Mouse (Mus musculus): ENCODE measurements around the gene Tac4. TPM values are rescaled to one million over a fixed set of nuclear protein-coding genes. Genes with fewer than 3 reads are reported as not detected.

Gene Tac4
- 0.08 TPM in 1 of 2 replicates, not detected in the other for polyA plus RNA-seq (2012; rRNA removed)
- not detected in 2 replicates for polyA plus RNA-seq (2014; fragmentation: Nextera tagmentation; extraction: Ambion mirVana)

DNA sequence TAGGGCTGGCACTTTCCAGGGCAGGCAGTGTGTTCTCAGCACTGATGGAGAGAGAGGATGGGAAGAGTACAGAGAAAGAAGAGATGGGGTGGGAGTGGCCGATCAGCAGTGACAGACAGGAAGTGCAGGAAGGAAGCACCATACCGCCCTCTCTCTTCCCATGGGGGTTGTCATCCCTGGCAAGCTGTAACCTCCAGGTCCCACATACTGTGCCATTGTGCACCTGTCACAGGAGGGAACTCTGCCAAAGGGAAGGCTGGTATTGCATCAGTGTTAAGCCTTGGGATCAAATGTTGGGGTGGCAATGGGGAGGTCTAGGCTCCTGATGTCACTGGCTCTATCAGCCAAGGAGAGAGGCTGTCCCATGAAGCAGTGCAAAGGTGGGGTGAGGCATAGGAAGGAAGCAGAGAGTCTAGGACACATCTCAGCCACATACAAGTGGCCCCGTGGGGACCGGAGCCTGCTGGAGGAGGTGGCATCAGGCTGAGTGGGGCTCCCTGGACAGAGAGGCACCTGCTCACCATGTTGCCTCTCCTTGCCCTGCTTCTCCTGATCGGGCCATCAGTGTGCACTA, at the start of gene Tac4:
Gene Tac4 (plus strand): TSS at position 352 of the 574 bp plus-strand sequence.
- no peak within 1 kb of the TSS for H3K4me2 ChIP-seq (replicated peaks; ENCODE audit: low read depth, low read length, severe bottlenecking)
- no peak within 1 kb of the TSS for H3K4me3 ChIP-seq (replicated peaks; ENCODE audit: low read length)
- no peaks in the 10 kb centered on the region for H3K27me3 ChIP-seq (ENCODE audit: control insufficient read depth, insufficient read depth, low read length)
- no peak within 1 kb of the TSS for H3K9ac ChIP-seq (ENCODE audit: low read depth, low read length, severe bottlenecking)
- DNase-seq (ENCODE audit: low spot score) (no peak), ATAC-seq (ENCODE audit: low FRiP score, low read depth) (no peak)
- H3K9me3 ChIP-seq (ENCODE audit: control insufficient read depth, low read length) = no peaks in the 10 kb centered on the region
- WGBS = 62% methylated on average over 5 of the region's 5 CpGs
- H3K27ac ChIP-seq (replicated peaks; ENCODE audit: low read depth, low read length) = no peak within 1 kb of the TSS
- H3K4me1 ChIP-seq (ENCODE audit: control insufficient read depth, insufficient read depth, low read length) = no peaks in the 10 kb centered on the region
- TF ChIP-seq POLR2A (IDR thresholded peaks at IDR 0.05; ENCODE audit: borderline replicate concordance, extremely low read depth, insufficient read depth, insufficient read length) = no peak
- 0 out of 2 replicates have a peak, but pooled peaks cover 7% of the 10 kb centered on the region for H3K36me3 ChIP-seq (ENCODE audit: control insufficient read depth, insufficient read depth, low read length)

DNA sequence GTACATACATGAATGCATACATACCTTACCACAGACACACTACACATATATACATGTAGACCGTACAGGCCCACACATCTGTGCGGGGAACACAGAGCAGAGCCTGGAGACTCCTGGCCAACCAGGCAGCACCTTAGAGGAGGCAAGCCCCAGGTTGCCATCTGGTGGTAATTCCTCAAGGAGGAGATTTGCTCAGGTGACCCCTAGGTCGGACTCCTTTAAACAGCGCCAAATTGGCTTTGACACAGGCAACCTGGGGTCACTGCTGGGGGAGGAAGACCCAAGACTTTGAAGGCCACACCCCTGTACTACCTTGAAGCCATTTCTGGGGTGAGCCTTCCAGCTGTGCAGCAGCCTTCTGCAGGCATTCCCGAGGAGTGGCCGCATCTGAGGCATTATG, 47.7 kb upstream of the Tac4 start:
- no peak for DNase-seq (ENCODE audit: low spot score)
- no peak for TF ChIP-seq POLR2A (IDR thresholded peaks at IDR 0.05; ENCODE audit: borderline replicate concordance, extremely low read depth, insufficient read depth, insufficient read length)
- no peak overlapping the region for H3K4me2 ChIP-seq (replicated peaks; ENCODE audit: low read depth, low read length, severe bottlenecking)

DNA sequence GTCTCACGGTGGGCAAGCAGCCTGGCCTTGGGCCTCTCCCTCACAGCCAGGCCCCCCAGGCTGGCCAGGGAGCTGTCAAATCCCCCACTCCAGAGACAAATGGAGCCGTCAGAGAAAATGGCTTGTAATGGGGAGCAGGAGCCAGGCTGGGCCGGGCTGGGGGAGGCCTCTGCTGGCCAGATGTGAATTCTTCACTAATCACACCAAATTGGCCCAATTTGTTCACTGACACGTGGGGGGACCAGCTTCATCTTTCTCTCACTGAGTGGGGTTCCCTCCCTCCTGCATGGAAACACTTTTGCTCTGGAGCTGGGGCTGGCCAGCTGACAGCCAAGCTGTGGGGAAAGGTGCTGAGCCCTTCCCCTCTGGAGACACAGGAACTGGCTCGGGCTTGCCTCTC, 47.0 kb upstream of the Tac4 start:
- no peak for TF ChIP-seq POLR2A (IDR thresholded peaks at IDR 0.05; ENCODE audit: borderline replicate concordance, extremely low read depth, insufficient read depth, insufficient read length)
- DNase-seq (ENCODE audit: low spot score) = peak; percentile 36
- Histone ChIP-seq H3K9ac (ENCODE audit: low read depth, low read length, severe bottlenecking) (no peak overlapping the region; the same call in 1 of the 2 replicates), H3K27me3 (ENCODE audit: control insufficient read depth, insufficient read depth, low read length) (no peaks in the 10 kb centered on the region), H3K4me1 (ENCODE audit: control insufficient read depth, insufficient read depth, low read length) (peaks cover 32% of the 10 kb centered on the region), H3K36me3 (ENCODE audit: control insufficient read depth, insufficient read depth, low read length) (no peaks in the 10 kb centered on the region), H3K9me3 (ENCODE audit: control insufficient read depth, low read length) (no peaks in the 10 kb centered on the region), H3K4me3 (replicated peaks; ENCODE audit: low read length) (no peak overlapping the region), H3K4me2 (replicated peaks; ENCODE audit: low read depth, low read length, severe bottlenecking) (no peak overlapping the region), H3K27ac (replicated peaks; ENCODE audit: low read depth, low read length) (0 out of 2 replicates have a peak overlapping the region, but pooled peaks have one; percentile 38)
- WGBS = 9% methylated on average over 5 of the region's 5 CpGs
- ATAC-seq (ENCODE audit: low FRiP score, low read depth) = no peak

More for the DNA sequence above, 47.7 kb upstream of the Tac4 start:
- Histone ChIP-seq H3K4me3 (replicated peaks; ENCODE audit: low read length) (no peak overlapping the region), H3K9me3 (ENCODE audit: control insufficient read depth, low read length) (no peaks in the 10 kb centered on the region), H3K36me3 (ENCODE audit: control insufficient read depth, insufficient read depth, low read length) (no peaks in the 10 kb centered on the region), H3K9ac (ENCODE audit: low read depth, low read length, severe bottlenecking) (no peak overlapping the region), H3K27ac (replicated peaks; ENCODE audit: low read depth, low read length) (no peak overlapping the region), H3K4me1 (ENCODE audit: control insufficient read depth, insufficient read depth, low read length) (peaks cover 32% of the 10 kb centered on the region), H3K27me3 (ENCODE audit: control insufficient read depth, insufficient read depth, low read length) (no peaks in the 10 kb centered on the region)
- ATAC-seq (ENCODE audit: low FRiP score, low read depth) = no peak
- WGBS = 14% methylated on average over 6 of the region's 6 CpGs

DNA sequence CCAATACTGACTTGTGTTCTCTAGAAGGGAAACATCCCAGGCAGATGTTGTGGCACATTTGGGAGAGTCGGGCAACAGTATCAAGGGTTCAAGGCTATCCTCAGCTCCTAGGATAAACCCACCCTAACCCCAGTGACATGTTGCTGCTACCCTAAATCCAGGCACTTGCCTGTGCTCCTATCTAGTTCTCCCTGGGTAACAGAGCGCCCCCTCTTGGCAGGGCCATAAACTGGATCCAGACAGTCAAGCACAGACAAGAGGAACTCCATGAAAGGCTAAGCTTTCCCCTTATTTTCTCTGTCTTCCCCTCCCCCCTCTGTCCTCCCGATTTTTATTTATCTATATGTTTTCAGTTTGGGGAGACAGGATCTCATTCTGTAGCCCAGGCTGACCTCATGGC, 45.1 kb upstream of the Tac4 start:
- Histone ChIP-seq H3K9me3 (ENCODE audit: control insufficient read depth, low read length) (no peaks in the 10 kb centered on the region), H3K4me1 (ENCODE audit: control insufficient read depth, insufficient read depth, low read length) (peaks cover 20% of the 10 kb centered on the region), H3K9ac (ENCODE audit: low read depth, low read length, severe bottlenecking) (no peak overlapping the region), H3K4me2 (replicated peaks; ENCODE audit: low read depth, low read length, severe bottlenecking) (no peak overlapping the region), H3K27ac (replicated peaks; ENCODE audit: low read depth, low read length) (no peak overlapping the region), H3K36me3 (ENCODE audit: control insufficient read depth, insufficient read depth, low read length) (no peaks in the 10 kb centered on the region), H3K27me3 (ENCODE audit: control insufficient read depth, insufficient read depth, low read length) (no peaks in the 10 kb centered on the region), H3K4me3 (replicated peaks; ENCODE audit: low read length) (no peak overlapping the region)
- WGBS = 81% methylated on average over 3 of the region's 3 CpGs
- no peak for DNase-seq (ENCODE audit: low spot score)
- no peak for ATAC-seq (ENCODE audit: low FRiP score, low read depth)
- no peak for TF ChIP-seq POLR2A (IDR thresholded peaks at IDR 0.05; ENCODE audit: borderline replicate concordance, extremely low read depth, insufficient read depth, insufficient read length)

DNA sequence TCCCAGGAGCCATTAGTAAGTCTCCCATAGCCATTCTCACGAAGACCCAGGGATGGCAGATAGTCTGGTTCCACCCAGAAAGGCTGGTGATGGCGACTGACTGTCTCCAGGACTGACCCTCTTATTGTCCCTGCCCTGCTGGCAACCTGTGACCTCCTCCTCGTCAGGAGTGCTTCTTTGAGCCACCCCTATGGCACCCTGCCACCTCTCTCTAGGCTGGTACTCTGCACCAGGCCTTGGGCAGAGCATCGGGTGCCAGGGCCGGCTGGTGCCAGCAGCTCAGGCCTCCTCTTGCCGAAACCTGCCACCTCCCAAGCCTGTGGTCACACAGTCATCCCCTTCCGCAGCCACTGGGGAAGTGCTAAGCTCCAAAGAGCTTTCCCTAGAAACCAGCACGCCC, 42.2 kb upstream of the Tac4 start:
- no peak for TF ChIP-seq POLR2A (IDR thresholded peaks at IDR 0.05; ENCODE audit: borderline replicate concordance, extremely low read depth, insufficient read depth, insufficient read length)
- H3K4me1 ChIP-seq (ENCODE audit: control insufficient read depth, insufficient read depth, low read length) = peaks cover 17% of the 10 kb centered on the region
- no peak overlapping the region for H3K4me3 ChIP-seq (replicated peaks; ENCODE audit: low read length)
- no peak for DNase-seq (ENCODE audit: low spot score)
- peaks cover 19% of the 10 kb centered on the region for H3K27me3 ChIP-seq (ENCODE audit: control insufficient read depth, insufficient read depth, low read length)
- H3K9ac ChIP-seq (ENCODE audit: low read depth, low read length, severe bottlenecking) = no peak overlapping the region
- no peak overlapping the region for H3K4me2 ChIP-seq (replicated peaks; ENCODE audit: low read depth, low read length, severe bottlenecking)
- H3K27ac ChIP-seq (replicated peaks; ENCODE audit: low read depth, low read length) = no peak overlapping the region
- WGBS = 59% methylated on average over 8 of the region's 8 CpGs
- no peaks in the 10 kb centered on the region for H3K9me3 ChIP-seq (ENCODE audit: control insufficient read depth, low read length)
- ATAC-seq (ENCODE audit: low FRiP score, low read depth) = no peak
- no peaks in the 10 kb centered on the region for H3K36me3 ChIP-seq (ENCODE audit: control insufficient read depth, insufficient read depth, low read length)

Data from limb, embryonic 14.5 days (tissue).